Mouse (Mus musculus): ENCODE results near the gene Mgat1.
"Not testable (repeated sequence)": the region's sequence is repeated elsewhere in the genome, so short reads cannot be mapped to it uniquely, and the experiment has no call there.

The Mgat1 gene

DNA sequence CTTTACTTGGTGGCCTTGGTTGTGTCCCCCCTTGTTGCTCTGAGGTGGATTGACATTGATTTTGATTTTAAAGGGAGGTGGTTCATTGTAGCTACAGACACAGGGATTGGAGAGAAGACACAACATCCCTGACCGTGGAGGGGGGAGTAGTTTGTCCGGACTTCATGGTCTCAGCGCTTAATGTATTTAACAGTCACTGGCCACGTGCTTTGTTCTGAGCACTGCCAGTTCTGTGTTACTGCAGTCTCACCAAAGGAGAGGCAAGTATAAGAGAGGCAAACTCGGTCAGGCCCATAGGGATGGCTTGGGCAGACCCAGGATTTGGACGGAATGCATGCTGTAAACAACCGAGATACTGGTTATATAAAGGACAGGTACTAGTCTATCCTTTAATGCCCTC is 20.1 kb downstream of the Mgat1 start:
- DNase-seq (ENCODE audit: low spot score) = no peak

DNA sequence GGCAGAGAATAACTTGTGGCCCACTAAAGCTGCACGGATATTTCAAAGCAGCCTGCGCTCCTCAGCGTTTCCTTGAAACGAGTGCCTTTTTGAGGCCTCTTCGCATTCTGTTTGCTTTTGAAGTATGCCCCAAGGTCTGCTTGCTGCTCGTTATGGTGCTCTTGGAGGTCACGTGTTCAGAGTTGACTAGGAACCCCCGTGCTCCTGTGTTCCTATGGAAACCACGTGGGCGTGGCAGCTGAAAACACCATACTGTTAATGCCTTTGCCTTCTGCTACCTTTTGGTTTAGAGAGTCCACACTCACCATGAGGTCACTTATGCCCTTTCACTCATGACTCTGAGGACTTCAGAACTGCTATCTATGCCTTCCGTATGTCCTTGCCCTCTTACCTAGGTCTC is 20.6 kb downstream of the Mgat1 start:
- no peak for DNase-seq (ENCODE audit: low spot score)

DNA sequence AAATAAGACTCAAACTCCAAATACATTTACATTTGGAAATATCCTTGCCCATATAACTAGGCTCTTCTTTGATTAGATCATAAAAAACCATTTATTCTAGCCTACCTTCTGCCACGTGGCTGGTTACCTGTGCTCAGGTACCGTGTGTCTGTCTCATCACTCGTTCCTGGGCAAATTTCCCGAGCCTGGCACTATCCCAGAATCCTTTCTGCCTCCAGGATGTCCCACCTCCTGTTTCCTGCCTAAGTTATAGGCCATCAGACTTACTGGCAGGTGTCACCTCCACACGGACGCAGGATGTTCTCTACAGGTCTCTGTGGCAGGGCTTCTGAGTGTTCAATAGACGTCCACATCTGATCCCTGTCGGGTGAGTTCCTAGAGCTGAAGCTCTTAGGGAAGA is 21.1 kb downstream of the Mgat1 start:
- DNase-seq (ENCODE audit: low spot score) = no peak

DNA sequence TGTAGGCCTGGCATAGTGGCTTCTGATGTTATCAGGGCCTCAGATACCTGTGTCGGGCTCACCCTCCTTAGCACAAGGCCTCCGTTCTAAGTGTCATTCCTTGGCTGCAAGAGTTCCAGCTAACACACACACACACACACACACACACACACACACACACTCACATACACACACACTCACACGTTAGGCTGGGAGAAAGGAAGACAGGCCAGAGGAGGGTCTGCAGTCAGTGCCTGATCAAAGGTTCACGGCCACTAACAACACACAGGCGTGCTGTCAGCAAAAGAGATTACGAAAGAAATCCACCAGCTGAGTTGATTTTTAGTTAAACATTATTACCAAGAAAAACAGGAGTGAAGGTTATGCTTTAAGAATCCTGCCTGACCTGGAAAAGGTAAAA is 22.7 kb downstream of the Mgat1 start:
- no peak for DNase-seq (ENCODE audit: low spot score)

DNA sequence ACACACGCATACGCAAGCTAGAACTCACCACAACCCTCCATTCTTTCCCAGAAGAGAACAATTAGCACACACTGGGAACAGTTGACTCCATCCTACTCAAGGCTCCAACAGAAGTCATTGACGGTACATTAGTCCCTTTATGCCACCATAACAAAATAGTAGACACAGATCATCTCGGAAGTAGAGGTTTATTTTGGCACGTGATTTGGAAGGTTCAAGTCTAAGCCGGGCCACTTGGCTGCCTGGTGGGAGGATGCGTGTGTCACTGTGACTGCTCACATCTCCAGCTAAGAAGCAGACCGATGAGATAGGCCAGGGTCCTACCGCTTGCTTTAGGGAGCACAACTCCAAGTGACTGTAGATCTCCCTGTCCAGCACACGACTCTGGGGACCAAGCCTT is 23.3 kb downstream of the Mgat1 start:
- no peak for DNase-seq (ENCODE audit: low spot score)

DNA sequence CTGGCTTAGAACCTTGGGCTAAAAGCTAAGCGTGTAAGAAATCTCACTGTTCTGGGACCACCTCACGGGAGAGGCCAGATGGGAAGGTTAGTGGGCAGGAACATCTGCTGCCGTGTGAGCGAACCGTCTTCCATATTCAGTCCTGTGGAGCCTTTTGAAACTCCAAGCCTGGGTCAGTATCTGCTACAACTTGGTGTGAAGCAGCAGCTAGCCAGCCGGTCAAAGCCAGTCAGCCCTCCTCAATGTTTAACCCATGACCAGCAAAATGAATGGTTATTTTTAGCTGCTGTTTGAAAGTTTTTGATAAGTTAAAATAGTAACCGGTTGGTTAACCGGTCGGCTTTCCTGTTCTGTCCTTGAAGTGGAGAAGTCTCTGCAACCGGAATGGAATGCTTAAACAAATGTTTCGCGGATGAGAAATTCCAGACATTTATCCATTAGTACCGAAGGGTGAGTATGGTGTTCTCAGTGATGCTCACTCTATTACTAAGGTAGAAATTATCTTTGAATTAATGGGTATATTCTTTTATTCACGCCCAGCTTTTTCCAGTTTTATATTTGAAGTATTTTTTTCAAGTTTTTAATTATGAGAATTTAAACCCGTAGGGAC is 24.1 kb downstream of the Mgat1 start:
- DNase-seq (ENCODE audit: low spot score) = no peak

DNA sequence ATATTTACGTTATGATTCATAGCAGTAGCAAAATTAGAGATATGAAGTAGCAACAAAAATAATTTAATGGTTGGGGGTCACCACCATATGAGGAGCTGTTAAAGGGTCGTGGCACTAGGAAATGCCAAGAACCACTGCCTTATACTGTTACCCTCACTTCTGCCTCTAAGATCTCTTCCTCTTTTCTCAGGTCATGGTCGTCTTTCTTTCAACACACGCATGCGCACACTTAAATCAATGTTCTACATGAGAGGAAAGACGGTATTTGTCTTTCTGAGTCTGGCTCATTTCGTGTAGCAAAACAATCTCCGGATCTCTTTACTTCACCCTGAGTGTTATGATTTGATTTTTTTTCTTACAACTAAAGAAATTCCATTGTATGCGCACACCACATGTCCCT is 25.8 kb downstream of the Mgat1 start:
- no peak for DNase-seq (ENCODE audit: low spot score)

DNA sequence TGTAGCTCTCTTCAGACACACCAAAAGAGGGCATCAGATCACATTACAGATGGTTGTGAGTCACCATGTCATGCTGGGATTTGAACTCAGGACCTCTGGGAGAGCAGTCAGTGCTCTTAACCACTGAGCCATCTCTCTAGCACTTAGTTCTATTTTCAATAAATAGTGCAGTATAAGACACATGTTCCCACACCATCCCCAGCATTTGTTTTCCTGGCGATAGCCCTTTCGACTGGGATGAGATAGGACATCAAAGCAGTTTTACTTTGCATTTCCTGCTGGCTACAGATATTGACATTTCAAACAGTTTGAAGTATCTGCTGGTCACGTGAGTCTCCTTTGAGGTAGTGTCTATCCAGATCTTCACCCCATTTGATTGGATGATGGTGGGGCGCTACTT is 26.4 kb downstream of the Mgat1 start:
- DNase-seq (ENCODE audit: low spot score) = no peak

DNA sequence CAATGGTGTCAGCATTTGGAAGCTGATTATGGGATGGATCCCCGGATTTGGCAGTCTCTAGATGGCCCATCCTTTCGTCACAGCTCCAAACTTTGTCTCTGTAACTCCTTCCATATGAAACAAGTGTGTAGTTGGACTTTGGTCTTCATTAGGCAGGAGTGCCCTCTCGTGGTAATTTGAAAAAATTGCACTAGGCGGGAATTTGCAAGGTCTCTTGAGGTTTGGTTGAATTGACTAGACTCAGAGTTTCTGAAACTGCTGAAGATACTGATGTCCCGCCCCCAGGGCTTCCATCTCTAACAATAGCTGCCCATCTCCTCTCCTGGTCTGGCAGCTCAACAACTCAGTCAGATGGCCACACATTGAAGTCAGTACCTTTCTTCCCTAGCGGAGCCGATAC is 27.3 kb downstream of the Mgat1 start:
- peak; percentile 31 for DNase-seq (ENCODE audit: low spot score)

DNA sequence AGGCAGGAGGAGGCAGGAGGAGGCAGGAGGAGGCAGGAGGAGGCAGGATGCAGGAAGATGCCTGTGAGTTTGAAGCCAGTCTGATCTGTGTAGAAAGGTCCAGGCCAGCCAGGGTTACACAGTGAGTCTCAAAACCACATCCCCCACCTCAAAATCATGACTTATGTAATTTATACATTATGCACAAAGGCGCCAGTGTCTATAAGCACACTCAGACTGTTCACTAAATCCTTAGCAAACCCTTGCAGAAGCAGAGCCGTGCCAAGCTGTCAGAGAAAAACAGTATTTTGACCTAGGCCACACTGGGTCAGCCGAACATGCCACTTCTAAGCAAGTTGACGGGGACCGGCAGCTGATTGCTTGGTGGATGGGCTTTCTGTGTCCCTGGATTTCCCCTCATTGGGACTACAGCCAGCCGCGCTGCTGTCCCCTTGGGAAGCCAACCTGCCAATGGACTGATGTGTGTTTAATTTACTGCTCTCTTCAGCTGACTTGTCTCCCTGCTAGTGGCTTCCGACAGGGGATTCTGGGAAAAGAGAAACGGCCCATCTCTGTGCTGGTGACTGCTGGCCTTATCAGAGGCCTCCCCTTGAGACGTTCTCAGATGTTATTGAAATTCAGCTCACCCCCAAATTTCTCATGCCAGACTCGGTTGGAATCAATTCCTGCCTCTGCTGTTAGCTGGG is 30.0 kb downstream of the Mgat1 start:
- no peak for DNase-seq (ENCODE audit: low spot score)

DNA sequence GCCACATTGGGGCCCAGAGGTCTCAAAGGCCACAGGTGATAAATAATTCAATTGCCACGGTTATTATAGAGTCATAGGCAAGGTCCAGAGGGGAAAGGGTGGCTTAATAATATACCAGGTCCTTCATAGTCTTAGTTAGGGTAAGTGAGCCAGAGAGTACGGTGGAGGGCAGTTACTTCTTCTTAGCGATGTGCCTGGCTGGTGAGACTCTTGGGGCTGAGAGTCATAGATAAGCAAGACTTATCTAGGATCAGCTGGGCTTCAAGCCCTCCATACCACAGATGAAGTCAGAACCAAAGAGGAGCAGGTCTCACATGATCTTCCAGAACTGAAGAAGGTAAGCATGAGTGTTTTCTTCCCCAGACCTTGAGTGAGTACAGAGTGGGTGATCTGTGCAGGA is 34.2 kb downstream of the Mgat1 start, which contains the start of gene Olfr1393:
Gene Olfr1393 (plus strand): TSS at position 83 of the 400 bp plus-strand sequence.
- no peak for DNase-seq (ENCODE audit: low spot score)

DNA sequence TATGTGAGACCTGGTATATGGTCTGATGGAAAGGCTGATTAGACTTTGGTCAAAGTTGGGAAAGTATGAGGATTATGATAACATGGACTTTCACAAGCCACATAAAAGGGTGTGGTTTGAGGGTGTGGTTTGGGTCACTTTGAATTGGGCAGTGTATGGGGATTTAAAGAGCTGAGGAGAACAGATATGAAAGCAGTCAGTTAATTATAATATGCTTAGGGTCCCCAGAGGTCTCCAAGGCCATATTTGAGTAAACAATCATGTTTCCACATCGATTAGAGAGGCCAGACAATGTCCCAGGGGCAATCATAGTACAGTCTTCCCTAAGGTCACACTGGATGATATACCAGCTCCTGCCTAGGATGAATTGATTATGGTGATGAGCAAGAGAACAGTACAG is 41.0 kb downstream of the Mgat1 start, which contains the start of gene Olfr1392:
Gene Olfr1392 (plus strand): TSS at position 301 of the 400 bp plus-strand sequence.
- DNase-seq (ENCODE audit: low spot score) = not testable (repeated sequence)

DNA sequence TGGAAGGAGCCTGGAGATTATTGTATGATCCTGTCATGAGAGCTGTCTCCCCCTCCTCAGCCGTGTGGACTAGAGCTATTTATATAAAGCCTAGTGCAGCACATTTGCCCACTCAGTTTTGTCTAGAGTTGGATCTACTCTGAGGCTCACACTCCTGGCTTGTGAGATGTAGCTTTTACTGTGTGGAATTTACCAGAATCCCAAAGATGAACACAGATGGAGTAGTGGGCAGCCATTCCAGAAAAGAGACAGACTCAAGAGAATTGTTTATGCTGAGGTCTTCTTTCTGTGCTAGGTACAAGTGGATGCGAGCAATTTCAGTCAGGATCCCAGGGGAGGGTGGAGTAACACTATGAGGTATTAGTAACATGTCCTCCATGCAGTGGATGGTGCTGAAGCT is 43.3 kb downstream of the Mgat1 start:
- no peak for DNase-seq (ENCODE audit: low spot score)

DNA sequence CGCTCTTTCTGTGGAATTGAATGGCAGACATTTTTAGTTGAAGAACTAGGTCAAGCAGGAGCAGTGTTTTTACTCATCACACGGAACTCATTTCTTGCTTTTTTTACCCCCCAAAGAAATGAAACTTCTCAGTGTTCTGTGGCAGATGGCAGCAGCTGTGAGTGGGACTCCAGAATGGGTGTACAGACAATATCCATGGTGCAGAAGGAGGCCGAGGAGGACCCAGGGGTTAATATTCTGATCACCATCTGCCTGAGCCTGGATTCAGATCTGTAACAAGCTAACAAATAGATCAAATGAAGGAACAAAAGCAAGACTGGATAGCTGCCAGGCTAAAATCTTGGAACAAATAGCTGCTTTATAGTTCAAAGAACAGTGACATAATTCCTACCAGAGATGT is 48.8 kb downstream of the Mgat1 start:
- DNase-seq (ENCODE audit: low spot score) = no peak

DNA sequence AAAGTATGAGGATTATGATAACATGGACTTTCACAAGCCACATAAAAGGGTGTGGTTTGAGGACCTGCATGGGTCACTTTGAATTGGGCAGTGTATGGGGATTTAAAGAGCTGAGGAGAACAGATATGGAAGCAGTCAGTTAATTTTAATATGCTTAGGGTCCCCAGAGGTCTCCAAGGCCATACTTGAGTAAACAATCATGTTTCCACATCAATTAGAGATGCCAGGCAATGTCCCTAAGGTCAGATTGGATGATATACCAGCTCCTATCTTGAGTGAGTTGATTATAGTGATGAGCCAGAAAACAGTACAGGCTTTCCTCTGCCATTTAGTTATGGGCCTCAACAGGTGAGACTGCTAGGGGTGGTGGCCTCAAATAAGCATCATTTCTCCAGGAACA is 60.5 kb downstream of the Mgat1 start, which contains the start of gene Olfr10:
Gene Olfr10 (plus strand): TSS at position 301 of the 400 bp plus-strand sequence.
- DNase-seq (ENCODE audit: low spot score) = no peak

DNA sequence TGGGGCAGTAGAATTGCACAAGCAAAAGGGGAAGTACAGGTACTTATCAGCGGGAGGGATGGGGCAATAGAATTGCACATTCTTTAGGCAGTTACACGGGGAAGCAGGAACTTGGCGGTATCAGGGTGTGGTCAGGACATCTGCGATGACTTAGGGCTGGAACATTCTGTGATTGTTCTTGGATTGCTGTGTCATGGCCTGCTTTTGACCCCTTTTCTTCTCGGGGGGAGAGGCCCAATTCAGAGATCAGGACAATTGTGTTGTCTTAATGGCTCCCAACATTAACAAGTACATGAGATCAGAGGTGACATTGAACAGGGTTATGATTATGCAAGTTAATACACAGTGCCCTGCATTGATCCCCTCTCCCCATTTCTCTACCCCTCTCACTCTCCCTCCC is 64.6 kb downstream of the Mgat1 start:
- not testable (repeated sequence) for DNase-seq (ENCODE audit: low spot score)
